Comparison of ENCODE assay signal across 16 mouse cellular contexts in genomic region chr15:78955663-78956062, GRCm38 (mm10). TPM values are rescaled to one million over a fixed set of nuclear protein-coding genes. Genes with fewer than 3 reads are reported as not detected.
A peak's percentile ranks its signal among the peaks of the same experiment; 100 is the strongest.
DNase-seq lines count a peak whose midpoint lies in the region; ATAC-seq and TF ChIP-seq lines count a peak whose summit lies in the region.
"Had no signal": no experiment of that assay in that cellular context is flagged by ENCODE, and none has a peak within 500 bp of the region (broad histone marks: within the 10 kb centered on the region; RNA-seq: fewer than 3 reads in every experiment).

No protein-coding gene starts in this region.

- ATAC-seq in kidney, postnatal 0 days (replicated peaks; ENCODE audit: low FRiP score, low read depth) = no peak
- ATAC-seq: activated CD4-positive, CD25-positive, alpha-beta regulatory T cell, adult 4 months; forebrain, embryonic 14.5 days; hindbrain, embryonic 16.5 days had no signal

- H3K79me2 ChIP-seq in MEL (ENCODE audit: control insufficient read depth, insufficient read depth, low read length, poor library complexity) = no peaks in the 10 kb centered on the region

- H3K4me3 ChIP-seq in gastrocnemius, adult 2 months = no peak overlapping the region
- H3K4me3 ChIP-seq in kidney, postnatal 0 days (replicated peaks; ENCODE audit: low read depth, low read length) = no peak overlapping the region
- H3K4me3 ChIP-seq in MEL (ENCODE audit: control insufficient read depth in 1 of 2, insufficient read depth in 1 of 2, low read depth in 2 of 2, low read length in 2 of 2) = no peak overlapping the region
- H3K4me3 ChIP-seq: embryonic facial prominence, embryonic 10.5 days; heart, embryonic 12.5 days had no signal

- TF ChIP-seq RAD21 in MEL (IDR thresholded peaks at IDR 0.05; ENCODE audit: low read depth, low read length) = peak; percentile 43

- intact Hi-C loops in gastrocnemius, adult 2 months (cut with DNase I) = loop anchor here (5.0 kb wide), 1 partner anchor 82 kb away; no protein-coding TSS in a partner anchor
- intact Hi-C loops in gastrocnemius, postnatal 36 days (cut with DNase I) = no loop called here

- H3K4me1 ChIP-seq in kidney, postnatal 0 days (replicated peaks; ENCODE audit: insufficient read depth, low read length) = peaks cover 9% of the 10 kb centered on the region; the same call in 1 of the 2 replicates
- no peaks in the 10 kb centered on the region for H3K4me1 ChIP-seq in MEL (ENCODE audit: control insufficient read depth in 1 of 2, insufficient read depth in 2 of 2, low read length in 2 of 2)

- no peaks in the 10 kb centered on the region for H3K36me3 ChIP-seq in kidney, postnatal 0 days (ENCODE audit: insufficient read depth, low read length)
- no peaks in the 10 kb centered on the region for H3K36me3 ChIP-seq in MEL (ENCODE audit: control insufficient read depth in 1 of 2, insufficient read depth in 2 of 2, low read length in 2 of 2)
- H3K36me3 ChIP-seq: G1E had no signal

- H3K9ac ChIP-seq in kidney, postnatal 0 days (ENCODE audit: low read depth, low read length) = no peak overlapping the region
- no peak overlapping the region for H3K9ac ChIP-seq in MEL (ENCODE audit: control insufficient read depth, low read depth, low read length, poor library complexity, severe bottlenecking)
- H3K9ac ChIP-seq: heart, embryonic 12.5 days had no signal

- WGBS in kidney, postnatal 0 days = 71% methylated on average over 3 of the region's 3 CpGs

- no peaks in the 10 kb centered on the region for H3K27me3 ChIP-seq in kidney, postnatal 0 days (ENCODE audit: insufficient read depth, low read length)
- H3K27me3 ChIP-seq in MEL (ENCODE audit: control insufficient read depth in 1 of 2, insufficient read depth in 2 of 2, low read length in 2 of 2) = no peaks in the 10 kb centered on the region

- TF ChIP-seq EP300 in MEL (IDR thresholded peaks at IDR 0.05; ENCODE audit: low read depth in 1 of 2, low read length in 2 of 2) = no peak

- H3K27ac ChIP-seq in gastrocnemius, adult 2 months = no peak overlapping the region
- H3K27ac ChIP-seq in kidney, postnatal 0 days = no peak overlapping the region
- H3K27ac ChIP-seq in MEL (ENCODE audit: control insufficient read depth, low read depth, low read length) = no peak overlapping the region
- H3K27ac ChIP-seq: embryonic facial prominence, embryonic 10.5 days had no signal

- no peak for TF ChIP-seq POLR2A in MEL (IDR thresholded peaks at IDR 0.05; ENCODE audit: control insufficient read depth in 1 of 2, insufficient read depth in 1 of 2, low read depth in 1 of 2, low read length in 2 of 2, poor library complexity in 1 of 2)

- no peak for DNase-seq in gastrocnemius, adult 2 months
- DNase-seq in gastrocnemius, postnatal 36 days = no peak
- DNase-seq in kidney, postnatal 0 days (ENCODE audit: low spot score) = no peak
- DNase-seq in kidney, adult 11 months = no peak
- DNase-seq in 416B (ENCODE audit: low read depth) (peak; percentile 40), MEL (ENCODE audit: low read depth, low spot score) (peak; percentile 46)
- no peak for DNase-seq in ovary, postnatal 14 days (ENCODE audit: low spot score)
- no peak for DNase-seq in c-Kit-positive CD71-positive TER-119-positive erythroid progenitor cells, embryonic 14.5 days (ENCODE audit: low spot score)
- DNase-seq: adrenal gland, postnatal 14 days; gastrocnemius, postnatal 10 days had no signal

- H3K9me3 ChIP-seq in kidney, postnatal 0 days (replicated peaks; ENCODE audit: low read length) = no peaks in the 10 kb centered on the region
- H3K9me3 ChIP-seq in MEL (replicated peaks; ENCODE audit: insufficient read depth, low read length) = no peaks in the 10 kb centered on the region
- H3K9me3 ChIP-seq: embryonic facial prominence, embryonic 10.5 days; G1E; heart, embryonic 12.5 days had no signal

- 0 out of 2 replicates have a peak, but pooled peaks have one; percentile 7 for TF ChIP-seq CTCF in gastrocnemius, adult 2 months (IDR thresholded peaks at IDR 0.05)
- 0 out of 2 replicates have a peak, but pooled peaks have one; percentile 18 for TF ChIP-seq CTCF in kidney, postnatal 0 days (IDR thresholded peaks at IDR 0.05; ENCODE audit: low read depth)
- peak in 2 of 3 experiments; percentile 23 to 44; a peak in 3 of 6 replicates for TF ChIP-seq CTCF in MEL (IDR thresholded peaks at IDR 0.05 in 2 of 3, conservative IDR thresholded peaks at IDR 0.05 in 1 of 3; ENCODE audit: control insufficient read depth in 1 of 3, insufficient read depth in 1 of 3, low read depth in 2 of 3, low read length in 3 of 3, poor library complexity in 1 of 3, severe bottlenecking in 1 of 3)

- H3K4me2 ChIP-seq in kidney, postnatal 0 days (ENCODE audit: low read length) = no peak overlapping the region
- H3K4me2 ChIP-seq: heart, embryonic 12.5 days had no signal

TF ChIP-seq in MEL, 35 proteins besides CTCF, POLR2A, EP300 and RAD21 (continues in another document):
- TF ChIP-seq USF2 (IDR thresholded peaks at IDR 0.05; ENCODE audit: borderline replicate concordance in 1 of 2, insufficient read depth in 1 of 2, low read depth in 1 of 2, low read length in 2 of 2) = no peak
- TF ChIP-seq KAT2A (conservative IDR thresholded peaks at IDR 0.05; ENCODE audit: low read depth, low read length) = no peak
- no peak for TF ChIP-seq BHLHE40 (IDR thresholded peaks at IDR 0.05; ENCODE audit: borderline replicate concordance, low read depth, low read length)
- TF ChIP-seq MEF2A (IDR thresholded peaks at IDR 0.05; ENCODE audit: extremely low read depth, insufficient replicate concordance, low read depth, low read length, poor library complexity, severe bottlenecking) = no peak
- TF ChIP-seq TCF12 (IDR thresholded peaks at IDR 0.05; ENCODE audit: low read depth, low read length) = no peak
- no peak for TF ChIP-seq SIN3A (IDR thresholded peaks at IDR 0.05; ENCODE audit: low read length)
- TF ChIP-seq ETS1 (IDR thresholded peaks at IDR 0.05; ENCODE audit: low read depth, low read length) = no peak
- TF ChIP-seq POLR2AphosphoS2 (IDR thresholded peaks at IDR 0.05; ENCODE audit: low read length) = no peak
- no peak for TF ChIP-seq E2F4 (IDR thresholded peaks at IDR 0.05; ENCODE audit: borderline replicate concordance, low read depth, low read length)
- no peak for TF ChIP-seq CHD2 (IDR thresholded peaks at IDR 0.05; ENCODE audit: low read length)
- no peak for TF ChIP-seq GATA1 (IDR thresholded peaks at IDR 0.05; ENCODE audit: low read depth, low read length)
- no peak for TF ChIP-seq CHD1 (IDR thresholded peaks at IDR 0.05; ENCODE audit: low read depth, low read length)
- TF ChIP-seq ZNF384 (IDR thresholded peaks at IDR 0.05; ENCODE audit: low read depth, low read length) = peak; percentile 82
- no peak for TF ChIP-seq MXI1 (IDR thresholded peaks at IDR 0.05; ENCODE audit: low read depth, low read length)
- no peak for TF ChIP-seq TAL1 (IDR thresholded peaks at IDR 0.05; ENCODE audit: low read length)
- TF ChIP-seq MYB (IDR thresholded peaks at IDR 0.05; ENCODE audit: low read depth, low read length) = no peak
- TF ChIP-seq UBTF (IDR thresholded peaks at IDR 0.05; ENCODE audit: borderline replicate concordance, insufficient read depth, low read depth, low read length) = no peak
- TF ChIP-seq HCFC1 (IDR thresholded peaks at IDR 0.05; ENCODE audit: low read depth, low read length) = no peak
- TF ChIP-seq POLR2AphosphoS5 (IDR thresholded peaks at IDR 0.05; ENCODE audit: borderline replicate concordance, low read depth, low read length) = no peak
- no peak for TF ChIP-seq ELF1 (IDR thresholded peaks at IDR 0.05; ENCODE audit: low read depth, low read length)
- no peak for TF ChIP-seq GABPA (IDR thresholded peaks at IDR 0.05; ENCODE audit: low read depth, low read length)
- no peak for TF ChIP-seq MYC (IDR thresholded peaks at IDR 0.05; ENCODE audit: low read depth, low read length)
- peak; percentile 56; the same call in 1 of the 2 replicates for TF ChIP-seq TBP (IDR thresholded peaks at IDR 0.05; ENCODE audit: low read depth, low read length)

RNA-seq across cellular contexts. Expression of gene Triobp, which starts 8.1 kb away (rescaled TPM):
- 10 to 100 TPM; 33.2 to 36.6 TPM for total RNA-seq in gastrocnemius, adult 2 months (2021)
- 10 to 100 TPM; 35.6 to 42.3 TPM for total RNA-seq in gastrocnemius, postnatal 36 days (2021)
- 30.5 and 33.0 TPM in 2 replicates for polyA plus RNA-seq in kidney, postnatal 0 days (2015; fragmentation: Nextera tagmentation; extraction: Ambion mirVana)
- 18.4 and 21.3 TPM in 2 replicates for total RNA-seq in MEL (2012; rRNA removed)
- polyA plus RNA-seq in MEL (2012; ENCODE audit: insufficient read depth in 1 of 2, insufficient read length in 2 of 2, low read depth in 1 of 2, low replicate concordance in 2 of 2, missing spikeins in 1 of 2) = 10 to 100 TPM in 1 of 2 experiments, not detected in 1; 31.3 TPM

RNA-seq across cellular contexts. Expression of gene Nol12, which starts 20.9 kb away (rescaled TPM):
- 10 to 100 TPM; 20.6 to 22.3 TPM for total RNA-seq in gastrocnemius, adult 2 months (2021)
- 10 to 100 TPM; 22.1 to 22.6 TPM for total RNA-seq in gastrocnemius, postnatal 36 days (2021)
- polyA plus RNA-seq in kidney, postnatal 0 days (2015; fragmentation: Nextera tagmentation; extraction: Ambion mirVana) = 43.8 and 46.8 TPM in 2 replicates
- total RNA-seq in MEL (2012; rRNA removed) = 39.0 and 40.8 TPM in 2 replicates
- polyA plus RNA-seq in MEL (2012; ENCODE audit: insufficient read depth in 1 of 2, insufficient read length in 2 of 2, low read depth in 1 of 2, low replicate concordance in 2 of 2, missing spikeins in 1 of 2) = 100 to 1,000 TPM in 1 of 2 experiments, not detected in 1; 127 TPM

RNA-seq across cellular contexts. Expression of gene Lgals1, which starts 29.1 kb away (rescaled TPM):
- total RNA-seq in gastrocnemius, adult 2 months (2021) = 100 to 1,000 TPM; 197 to 272 TPM
- 100 to 1,000 TPM; 188 to 289 TPM for total RNA-seq in gastrocnemius, postnatal 36 days (2021)
- 576 and 592 TPM in 2 replicates for polyA plus RNA-seq in kidney, postnatal 0 days (2015; fragmentation: Nextera tagmentation; extraction: Ambion mirVana)
- total RNA-seq in MEL (2012; rRNA removed) = 974 and 1,054 TPM in 2 replicates
- 1,000 to 10,000 TPM in 1 of 2 experiments, 100 to 1,000 TPM in 1; 646 to 1,010 TPM for polyA plus RNA-seq in MEL (2012; ENCODE audit: insufficient read depth in 1 of 2, insufficient read length in 2 of 2, low read depth in 1 of 2, low replicate concordance in 2 of 2, missing spikeins in 1 of 2)

RNA-seq across cellular contexts. Expression of gene Pdxp, which starts 41.9 kb away (rescaled TPM):
- total RNA-seq in gastrocnemius, adult 2 months (2021) = 1 to 10 TPM; 1.1 to 1.4 TPM
- total RNA-seq in gastrocnemius, postnatal 36 days (2021) = 1 to 10 TPM; 1.9 to 2.0 TPM
- 7.1 and 7.8 TPM in 2 replicates for polyA plus RNA-seq in kidney, postnatal 0 days (2015; fragmentation: Nextera tagmentation; extraction: Ambion mirVana)
- total RNA-seq in MEL (2012; rRNA removed) = 16.7 and 21.5 TPM in 2 replicates
- 10 to 100 TPM in 1 of 2 experiments, not detected in 1; 25.4 TPM for polyA plus RNA-seq in MEL (2012; ENCODE audit: insufficient read depth in 1 of 2, insufficient read length in 2 of 2, low read depth in 1 of 2, low replicate concordance in 2 of 2, missing spikeins in 1 of 2)

RNA-seq across cellular contexts. Expression of gene Sh3bp1, which starts 56.1 kb away (rescaled TPM):
- 1 to 10 TPM; 1.4 to 2.0 TPM for total RNA-seq in gastrocnemius, adult 2 months (2021)
- 1 to 10 TPM; 2.0 to 2.1 TPM for total RNA-seq in gastrocnemius, postnatal 36 days (2021)
- 19.6 and 24.6 TPM in 2 replicates for polyA plus RNA-seq in kidney, postnatal 0 days (2015; fragmentation: Nextera tagmentation; extraction: Ambion mirVana)
- 17.1 and 21.0 TPM in 2 replicates for total RNA-seq in MEL (2012; rRNA removed)
- 10 to 100 TPM in 1 of 2 experiments, not detected in 1; 80.2 TPM for polyA plus RNA-seq in MEL (2012; ENCODE audit: insufficient read depth in 1 of 2, insufficient read length in 2 of 2, low read depth in 1 of 2, low replicate concordance in 2 of 2, missing spikeins in 1 of 2)

Comparison
In these comparisons a context has a peak if more than half of its experiments do, and no peak if none do; other contexts are left out.
1. DNase-seq: peak in 416B (single experiment) and MEL (single experiment); none in gastrocnemius, adult 2 months (single experiment), gastrocnemius, postnatal 36 days (0 of 2), kidney, postnatal 0 days (single experiment), kidney, adult 11 months (single experiment), ovary, postnatal 14 days (single experiment) and c-Kit-positive CD71-positive TER-119-positive erythroid progenitor cells, embryonic 14.5 days (single experiment).
2. Peak in every context shown above with its lines, with median percentiles within 50 percentile points of each other: CTCF ChIP-seq.